In genomic region chr3:144714126-144714525, GRCm38 (mm10) we compare ENCODE assay signal across 12 mouse cellular contexts. TPM values are rescaled to one million over a fixed set of nuclear protein-coding genes. Genes with fewer than 3 reads are reported as not detected.
DNase-seq lines count a peak whose midpoint lies in the region; ATAC-seq and TF ChIP-seq lines count a peak whose summit lies in the region.
"Had no signal": no experiment of that assay in that cellular context is flagged by ENCODE, and none has a peak within 500 bp of the region (broad histone marks: within the 10 kb centered on the region; RNA-seq: fewer than 3 reads in every experiment).

No protein-coding gene starts in this region.

- no peak overlapping the region for H3K4me2 ChIP-seq in kidney, embryonic 14.5 days (replicated peaks; ENCODE audit: low read depth, low read length)
- peak overlapping the region; percentile 20; the same call in 1 of the 2 replicates for H3K4me2 ChIP-seq in heart, postnatal 0 days (ENCODE audit: low read depth, low read length)
- H3K4me2 ChIP-seq: liver, embryonic 15.5 days had no signal

- H3K27me3 ChIP-seq in kidney, adult 2 months (replicated peaks; ENCODE audit: control insufficient read depth, insufficient read depth, low read length), result no peaks in the 10 kb centered on the region
- no peaks in the 10 kb centered on the region for H3K27me3 ChIP-seq in kidney, embryonic 14.5 days (ENCODE audit: control insufficient read depth, insufficient read depth, low read length)
- H3K27me3 ChIP-seq in heart, postnatal 0 days (ENCODE audit: control insufficient read depth, insufficient read depth, low read length), result no peaks in the 10 kb centered on the region
- no peaks in the 10 kb centered on the region for H3K27me3 ChIP-seq in embryonic facial prominence, embryonic 10.5 days (replicated peaks; ENCODE audit: low read depth, poor library complexity, severe bottlenecking)
- H3K27me3 ChIP-seq: liver, embryonic 15.5 days had no signal

- H3K9ac ChIP-seq in kidney, embryonic 14.5 days (ENCODE audit: low read depth, low read length), result no peak overlapping the region
- H3K9ac ChIP-seq in heart, postnatal 0 days (replicated peaks; ENCODE audit: low read depth, low read length), result 0 out of 2 replicates have a peak overlapping the region, but pooled peaks have one; percentile 39
- H3K9ac ChIP-seq: liver, embryonic 15.5 days had no signal

- peaks cover 31% of the 10 kb centered on the region for H3K4me1 ChIP-seq in kidney, adult 2 months (ENCODE audit: control insufficient read depth, insufficient read depth, low read length)
- H3K4me1 ChIP-seq in kidney, embryonic 14.5 days (ENCODE audit: control insufficient read depth, insufficient read depth, low read length), result peaks cover 27% of the 10 kb centered on the region
- peaks cover 18% of the 10 kb centered on the region; the same call in 1 of the 2 replicates for H3K4me1 ChIP-seq in brown adipose tissue, adult 24 weeks (ENCODE audit: control insufficient read depth, insufficient read depth, insufficient read length, low read length)
- peaks cover 45% of the 10 kb centered on the region for H3K4me1 ChIP-seq in heart, postnatal 0 days (ENCODE audit: control insufficient read depth, insufficient read depth)
- H3K4me1 ChIP-seq in embryonic facial prominence, embryonic 10.5 days, result peaks cover 22% of the 10 kb centered on the region

- ATAC-seq in kidney, embryonic 14.5 days (ENCODE audit: low FRiP score, low TSS enrichment), result no peak
- 0 out of 2 replicates have a peak, but pooled peaks have one; percentile 27 for ATAC-seq in heart, postnatal 0 days (ENCODE audit: insufficient read depth, low read depth)

- no peak for TF ChIP-seq POLR2A in kidney, adult 2 months (IDR thresholded peaks at IDR 0.05; ENCODE audit: low read depth, low read length)

- WGBS in kidney, adult 2 months, result 21% methylated on average over 7 of the region's 7 CpGs
- 45% methylated on average over 7 of the region's 7 CpGs for WGBS in kidney, embryonic 14.5 days
- 30% methylated on average over 7 of the region's 7 CpGs for WGBS in heart, postnatal 0 days
- 78% methylated on average over 7 of the region's 7 CpGs for WGBS in embryonic facial prominence, embryonic 10.5 days

- peak overlapping the region; percentile 2 for H3K27ac ChIP-seq in kidney, adult 2 months (ENCODE audit: insufficient read depth, low read depth, low read length)
- no peak overlapping the region for H3K27ac ChIP-seq in kidney, embryonic 14.5 days (ENCODE audit: low read depth, low read length)
- H3K27ac ChIP-seq in brown adipose tissue, adult 24 weeks (replicated peaks; ENCODE audit: low read depth, low read length), result peak overlapping the region; percentile 42
- H3K27ac ChIP-seq in heart, postnatal 0 days (ENCODE audit: low read depth), result peak overlapping the region; percentile 78
- H3K27ac ChIP-seq in embryonic facial prominence, embryonic 10.5 days (replicated peaks), result no peak overlapping the region
- H3K27ac ChIP-seq: left cerebral cortex, adult 2 months; liver, embryonic 15.5 days had no signal

- H3K9me3 ChIP-seq in kidney, embryonic 14.5 days (ENCODE audit: control insufficient read depth, low read length), result no peaks in the 10 kb centered on the region
- H3K9me3 ChIP-seq in heart, postnatal 0 days (replicated peaks; ENCODE audit: control insufficient read depth, low read length), result no peaks in the 10 kb centered on the region
- H3K9me3 ChIP-seq in embryonic facial prominence, embryonic 10.5 days, result no peaks in the 10 kb centered on the region
- H3K9me3 ChIP-seq: liver, embryonic 15.5 days had no signal

- no peak overlapping the region for H3K4me3 ChIP-seq in kidney, adult 2 months (ENCODE audit: insufficient read depth, low read depth, low read length)
- H3K4me3 ChIP-seq in kidney, embryonic 14.5 days (ENCODE audit: low read length), result no peak overlapping the region
- no peak overlapping the region for H3K4me3 ChIP-seq in brown adipose tissue, adult 24 weeks (ENCODE audit: insufficient read depth, low read depth, low read length)
- H3K4me3 ChIP-seq in heart, postnatal 0 days (ENCODE audit: low read depth, low read length), result no peak overlapping the region
- no peak overlapping the region for H3K4me3 ChIP-seq in embryonic facial prominence, embryonic 10.5 days
- H3K4me3 ChIP-seq: left cerebral cortex, adult 2 months; liver, embryonic 15.5 days had no signal

- H3K36me3 ChIP-seq in kidney, adult 2 months (ENCODE audit: control insufficient read depth, insufficient read depth, low read length), result no peaks in the 10 kb centered on the region; the same call in 1 of the 2 replicates
- H3K36me3 ChIP-seq in kidney, embryonic 14.5 days (ENCODE audit: control insufficient read depth, insufficient read depth, low read length), result peaks cover 13% of the 10 kb centered on the region; the same call in 1 of the 2 replicates
- H3K36me3 ChIP-seq in heart, postnatal 0 days (replicated peaks; ENCODE audit: control insufficient read depth, insufficient read depth, low read length), result peaks cover 35% of the 10 kb centered on the region
- peaks cover 39% of the 10 kb centered on the region for H3K36me3 ChIP-seq in embryonic facial prominence, embryonic 10.5 days (replicated peaks)

- no peak for TF ChIP-seq CTCF in kidney, adult 2 months (conservative IDR thresholded peaks at IDR 0.05; ENCODE audit: insufficient read depth, insufficient read length, low read depth, low read length)
- TF ChIP-seq CTCF in heart, postnatal 0 days (IDR thresholded peaks at IDR 0.05; ENCODE audit: low read depth), result no peak

- DNase-seq in kidney, adult 2 months, result peak; percentile 83
- peak; percentile 31 for DNase-seq in heart, postnatal 0 days (ENCODE audit: low spot score)
- peak; percentile 30 for DNase-seq in lung, postnatal 10 days
- DNase-seq in right cerebral cortex, adult 18-20 months, result no peak
- DNase-seq in frontal cortex, adult 2 months (ENCODE audit: extremely low spot score in 1 of 2, low spot score in 1 of 2), result no peak
- DNase-seq in embryonic facial prominence, embryonic 10.5 days (ENCODE audit: low spot score), result no peak
- DNase-seq: cerebellum, adult 11-12 months; thymus, postnatal 25 days had no signal

- no peak for TF ChIP-seq EP300 in heart, postnatal 0 days (IDR thresholded peaks at IDR 0.05; ENCODE audit: low read depth)

RNA-seq across cellular contexts. Expression of gene Sh3glb1, which starts 6.0 kb away (rescaled TPM):
- polyA plus RNA-seq in kidney, adult 2 months (2012; rRNA removed), result 15.9 and 23.8 TPM in 2 replicates
- polyA plus RNA-seq in kidney, embryonic 14.5 days (2014; fragmentation: Nextera tagmentation; extraction: Ambion mirVana), result 82.7 and 94.3 TPM in 2 replicates
- 539 and 866 TPM in 2 replicates for polyA plus RNA-seq in brown adipose tissue, adult 24 weeks (2012; ENCODE audit: insufficient read depth, insufficient read length, missing spikeins)
- total RNA-seq in heart, postnatal 0 days (2014; rRNA removed; ENCODE audit: low replicate concordance), result 94.8 and 139 TPM in 2 replicates
- 231 and 235 TPM in 2 replicates for polyA plus RNA-seq in heart, postnatal 0 days (2015; fragmentation: Nextera tagmentation; extraction: Ambion mirVana)
- 31.0 and 32.3 TPM in 2 replicates for polyA plus RNA-seq in frontal cortex, adult 2 months (2012; rRNA removed)
- polyA plus RNA-seq in embryonic facial prominence, embryonic 10.5 days (2016; fragmentation: Nextera tagmentation; extraction: Ambion mirVana), result 65.7 and 68.5 TPM in 2 replicates

RNA-seq across cellular contexts. Expression of gene Clca3a1, which starts 46.7 kb away (rescaled TPM):
- 3.0 and 4.3 TPM in 2 replicates for polyA plus RNA-seq in kidney, adult 2 months (2012; rRNA removed)
- 8.2 and 11.1 TPM in 2 replicates for polyA plus RNA-seq in kidney, embryonic 14.5 days (2014; fragmentation: Nextera tagmentation; extraction: Ambion mirVana)
- not detected in 2 replicates for polyA plus RNA-seq in brown adipose tissue, adult 24 weeks (2012; ENCODE audit: insufficient read depth, insufficient read length, missing spikeins)
- total RNA-seq in heart, postnatal 0 days (2014; rRNA removed; ENCODE audit: low replicate concordance), result 16.6 and 17.2 TPM in 2 replicates
- 11.0 and 11.8 TPM in 2 replicates for polyA plus RNA-seq in heart, postnatal 0 days (2015; fragmentation: Nextera tagmentation; extraction: Ambion mirVana)
- polyA plus RNA-seq in frontal cortex, adult 2 months (2012; rRNA removed), result 4.6 and 8.8 TPM in 2 replicates
- polyA plus RNA-seq in embryonic facial prominence, embryonic 10.5 days (2016; fragmentation: Nextera tagmentation; extraction: Ambion mirVana), result not detected in 2 replicates

Comparison
In these comparisons a context has a peak if more than half of its experiments do, and no peak if none do; other contexts are left out.
1. H3K27ac ChIP-seq: peak in kidney, adult 2 months (single experiment), brown adipose tissue, adult 24 weeks (single experiment) and heart, postnatal 0 days (single experiment); none in kidney, embryonic 14.5 days (single experiment) and embryonic facial prominence, embryonic 10.5 days (single experiment).
2. DNase-seq: peak in kidney, adult 2 months (single experiment), heart, postnatal 0 days (single experiment) and lung, postnatal 10 days (single experiment); none in right cerebral cortex, adult 18-20 months (single experiment), frontal cortex, adult 2 months (0 of 2) and embryonic facial prominence, embryonic 10.5 days (single experiment).